Comparison of ENCODE assay signal across 9 mouse cellular contexts in the genomic region with DNA sequence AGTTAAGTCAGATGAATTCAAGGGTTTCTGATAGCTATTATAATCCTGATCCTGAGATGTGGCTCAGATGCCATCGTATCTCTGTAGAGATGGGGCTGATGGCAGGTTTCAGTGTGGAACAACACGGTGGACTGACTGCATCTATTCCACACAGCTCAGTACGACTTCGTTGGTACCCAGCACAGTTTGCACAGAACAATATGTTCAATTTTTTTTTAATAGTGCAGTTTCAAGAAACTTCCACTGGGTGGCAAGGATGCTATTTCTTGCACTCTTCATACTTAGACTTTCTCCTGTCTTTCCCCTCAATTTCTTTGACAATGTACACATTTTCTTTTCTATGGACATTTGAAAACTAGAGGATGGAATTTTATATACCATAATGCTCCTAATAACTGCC.
A peak's percentile ranks its signal among the peaks of the same experiment; 100 is the strongest.
DNase-seq lines count a peak whose midpoint lies in the region; ATAC-seq lines count a peak whose summit lies in the region.
"Had no signal": no experiment of that assay in that cellular context is flagged by ENCODE, and none has a peak within 500 bp of the region (broad histone marks: within the 10 kb centered on the region; RNA-seq: fewer than 3 reads in every experiment).

No protein-coding gene starts in this region.

- 56% methylated on average over 4 of the region's 4 CpGs for WGBS in embryonic facial prominence, embryonic 11.5 days
- WGBS in embryonic facial prominence, embryonic 10.5 days, result 51% methylated on average over 4 of the region's 4 CpGs
- WGBS in neural tube, embryonic 11.5 days, result 64% methylated on average over 4 of the region's 4 CpGs

- no peaks in the 10 kb centered on the region for H3K36me3 ChIP-seq in embryonic facial prominence, embryonic 11.5 days (replicated peaks; ENCODE audit: control insufficient read depth, insufficient read depth, low read depth, low read length)
- H3K36me3 ChIP-seq in embryonic facial prominence, embryonic 10.5 days (replicated peaks), result no peaks in the 10 kb centered on the region
- H3K36me3 ChIP-seq in neural tube, embryonic 11.5 days (ENCODE audit: control insufficient read depth, insufficient read depth, low read length), result no peaks in the 10 kb centered on the region
- H3K36me3 ChIP-seq: heart, embryonic 15.5 days had no signal

- H3K9ac ChIP-seq in embryonic facial prominence, embryonic 11.5 days (replicated peaks; ENCODE audit: low read length), result no peak overlapping the region
- H3K9ac ChIP-seq in neural tube, embryonic 11.5 days (ENCODE audit: low read length), result no peak overlapping the region
- H3K9ac ChIP-seq: heart, embryonic 15.5 days had no signal

- peak; percentile 44 for DNase-seq in embryonic facial prominence, embryonic 11.5 days (ENCODE audit: low spot score)
- DNase-seq in embryonic facial prominence, embryonic 10.5 days (ENCODE audit: low spot score), result no peak
- DNase-seq in neural tube, embryonic 11.5 days (ENCODE audit: low spot score), result no peak
- DNase-seq in neural tube, embryonic 10.5 days (ENCODE audit: extremely low spot score, low spot score), result no peak
- DNase-seq in layer of hippocampus, adult 9-11 months, result peak; percentile 5
- DNase-seq in kidney, adult 8-10 months, result no peak
- no peak for DNase-seq in spleen, postnatal 4 days (ENCODE audit: low spot score in 2 of 2)

- no peak overlapping the region for H3K4me3 ChIP-seq in embryonic facial prominence, embryonic 11.5 days (ENCODE audit: low read depth, low read length)
- H3K4me3 ChIP-seq in embryonic facial prominence, embryonic 10.5 days, result no peak overlapping the region
- no peak overlapping the region for H3K4me3 ChIP-seq in neural tube, embryonic 11.5 days (ENCODE audit: low read depth, low read length)
- H3K4me3 ChIP-seq: heart, embryonic 15.5 days had no signal

- H3K27ac ChIP-seq in embryonic facial prominence, embryonic 11.5 days (replicated peaks; ENCODE audit: low read depth, low read length), result no peak overlapping the region
- no peak overlapping the region for H3K27ac ChIP-seq in embryonic facial prominence, embryonic 10.5 days (replicated peaks)
- no peak overlapping the region for H3K27ac ChIP-seq in neural tube, embryonic 11.5 days (ENCODE audit: low read depth, low read length)
- H3K27ac ChIP-seq: heart, embryonic 15.5 days had no signal

- no peaks in the 10 kb centered on the region for H3K4me1 ChIP-seq in embryonic facial prominence, embryonic 11.5 days (ENCODE audit: control insufficient read depth, insufficient read depth, low read length)
- H3K4me1 ChIP-seq in embryonic facial prominence, embryonic 10.5 days, result peaks cover 7% of the 10 kb centered on the region
- H3K4me1 ChIP-seq in neural tube, embryonic 11.5 days (ENCODE audit: control insufficient read depth, insufficient read depth, low read length), result no peaks in the 10 kb centered on the region
- H3K4me1 ChIP-seq: heart, embryonic 15.5 days had no signal

- no peaks in the 10 kb centered on the region for H3K27me3 ChIP-seq in embryonic facial prominence, embryonic 11.5 days (ENCODE audit: control insufficient read depth, insufficient read depth, low read length)
- H3K27me3 ChIP-seq in embryonic facial prominence, embryonic 10.5 days (replicated peaks; ENCODE audit: low read depth, poor library complexity, severe bottlenecking), result no peaks in the 10 kb centered on the region
- H3K27me3 ChIP-seq in neural tube, embryonic 11.5 days (ENCODE audit: control insufficient read depth, insufficient read depth, low read length), result no peaks in the 10 kb centered on the region
- H3K27me3 ChIP-seq: heart, embryonic 15.5 days had no signal

- no peak; the same call in 1 of the 2 replicates for ATAC-seq in embryonic facial prominence, embryonic 11.5 days (replicated peaks; ENCODE audit: insufficient number of reproducible peaks, low FRiP score, low TSS enrichment, low read depth)
- peak; percentile 65; the same call in 1 of the 2 replicates for ATAC-seq in neural tube, embryonic 11.5 days (ENCODE audit: insufficient read depth, low FRiP score, low TSS enrichment)
- no peak for ATAC-seq in CD4-positive, CD25-positive, alpha-beta regulatory T cell, adult 4 months

- no peaks in the 10 kb centered on the region for H3K9me3 ChIP-seq in embryonic facial prominence, embryonic 11.5 days (replicated peaks; ENCODE audit: control insufficient read depth, low read length)
- no peaks in the 10 kb centered on the region for H3K9me3 ChIP-seq in embryonic facial prominence, embryonic 10.5 days
- no peaks in the 10 kb centered on the region for H3K9me3 ChIP-seq in neural tube, embryonic 11.5 days (ENCODE audit: control insufficient read depth, low read length)
- H3K9me3 ChIP-seq: heart, embryonic 15.5 days had no signal

- no peak overlapping the region for H3K4me2 ChIP-seq in embryonic facial prominence, embryonic 11.5 days (ENCODE audit: low read depth, low read length)
- no peak overlapping the region for H3K4me2 ChIP-seq in neural tube, embryonic 11.5 days (ENCODE audit: low read depth)
- H3K4me2 ChIP-seq: heart, embryonic 15.5 days had no signal

Comparison
In these comparisons a context has a peak if more than half of its experiments do, and no peak if none do; other contexts are left out.
1. DNase-seq: peak in embryonic facial prominence, embryonic 11.5 days (single experiment) and layer of hippocampus, adult 9-11 months (single experiment); none in embryonic facial prominence, embryonic 10.5 days (single experiment), neural tube, embryonic 11.5 days (single experiment), neural tube, embryonic 10.5 days (single experiment), kidney, adult 8-10 months (0 of 2) and spleen, postnatal 4 days (0 of 2).